Mouse (Mus musculus) spleen, embryonic (tissue): ENCODE measurements around the gene Lysmd1.

Experiments used
- CTCF ChIA-PET: fragments of 350-600 bp; sonication (Branson Sonifier 250); formaldehyde crosslinking; loops from one replicate; lab custom pipeline; 2022; lab: Charles Lee

Gene Lysmd1

GRCm38 (mm10) chr3:95135433-95136052 lies 1.7 kb downstream of the Lysmd1 start:
- CTCF ChIA-PET, result interaction anchor here (1.4 kb wide), 1 partner anchor 23 kb away, joined by 3 read pairs; no protein-coding TSS in a partner anchor

GRCm38 (mm10) chr3:95136336-95136735 lies 2.4 kb downstream of the Lysmd1 start:
- CTCF ChIA-PET, result interaction anchor here (1.4 kb wide), 1 partner anchor 24 kb away, joined by 3 read pairs; no protein-coding TSS in a partner anchor

- CTCF ChIA-PET, result interaction anchor here (0.6 kb wide), 2 partner anchors 13 to 16 kb away, joined by 4 to 5 read pairs; no protein-coding TSS in a partner anchor
These were observed 5.8 kb downstream of the Lysmd1 start for GRCm38 (mm10) chr3:95139586-95140288.

- CTCF ChIA-PET, result interaction anchor here (0.6 kb wide), 1 partner anchor 15 kb away, joined by 4 read pairs; no protein-coding TSS in a partner anchor
These were observed 6.4 kb downstream of the Lysmd1 start for GRCm38 (mm10) chr3:95140289-95140595.

GRCm38 (mm10) chr3:95140795-95141194 lies 6.9 kb downstream of the Lysmd1 start:
- CTCF ChIA-PET, result interaction anchor here (0.6 kb wide), 1 partner anchor 164 kb away, joined by 4 read pairs; no protein-coding TSS in a partner anchor

- CTCF ChIA-PET, result interaction anchor here (0.6 to 0.8 kb wide), 2 partner anchors 32 to 484 kb away, joined by 3 read pairs; no protein-coding TSS in a partner anchor
These were observed 7.6 kb downstream of the Lysmd1 start for GRCm38 (mm10) chr3:95141474-95141873.

GRCm38 (mm10) chr3:95141952-95142616 lies 8.2 kb downstream of the Lysmd1 start, which contains the start of gene Tnfaip8l2:
Tnfaip8l2 (minus strand) TSS chr3:95142360.
- CTCF ChIA-PET, result interaction anchor here (0.6 to 0.8 kb wide), 3 partner anchors 13 to 483 kb away, joined by 3 to 6 read pairs (median 3); no protein-coding TSS in a partner anchor

GRCm38 (mm10) chr3:95142617-95143011 lies 8.7 kb downstream of the Lysmd1 start:
- CTCF ChIA-PET, result no interaction called here

- CTCF ChIA-PET, result no interaction called here
These were observed 14.0 kb downstream of the Lysmd1 start for GRCm38 (mm10) chr3:95147924-95148323.

GRCm38 (mm10) chr3:95153874-95154273 lies 20.0 kb downstream of the Lysmd1 start:
- CTCF ChIA-PET, result no interaction called here

GRCm38 (mm10) chr3:95159511-95159986 lies 25.7 kb downstream of the Lysmd1 start:
- CTCF ChIA-PET, result interaction anchor here (0.5 to 1.1 kb wide), 2 partner anchors 48 to 116 kb away, joined by 3 read pairs; no protein-coding TSS in a partner anchor

GRCm38 (mm10) chr3:95159987-95160963 lies 26.4 kb downstream of the Lysmd1 start, which contains the start of gene Sema6c:
Sema6c (plus strand) TSS chr3:95160457.
- CTCF ChIA-PET, result interaction anchor here (0.5 to 1.1 kb wide), 3 partner anchors 13 to 115 kb away, joined by 3 read pairs; no protein-coding TSS in a partner anchor

- CTCF ChIA-PET, result no interaction called here
These were observed 27.2 kb downstream of the Lysmd1 start for GRCm38 (mm10) chr3:95161041-95161551.

GRCm38 (mm10) chr3:95161618-95162344 lies 27.9 kb downstream of the Lysmd1 start:
- CTCF ChIA-PET, result no interaction called here

GRCm38 (mm10) chr3:95162345-95162628 lies 28.4 kb downstream of the Lysmd1 start:
- CTCF ChIA-PET, result no interaction called here

GRCm38 (mm10) chr3:95163419-95164255 lies 29.7 kb downstream of the Lysmd1 start:
- CTCF ChIA-PET, result no interaction called here

GRCm38 (mm10) chr3:95164256-95164550 lies 30.3 kb downstream of the Lysmd1 start:
- CTCF ChIA-PET, result no interaction called here

- CTCF ChIA-PET, result no interaction called here
These were observed 31.0 kb downstream of the Lysmd1 start for GRCm38 (mm10) chr3:95164840-95165239.

GRCm38 (mm10) chr3:95169996-95170395 lies 36.1 kb downstream of the Lysmd1 start:
- CTCF ChIA-PET, result no interaction called here
